Mouse (Mus musculus) MEL (cell line): ENCODE measurements around the gene Snx15. TPM values are rescaled to one million over a fixed set of nuclear protein-coding genes. Genes with fewer than 3 reads are reported as not detected.
"Not testable (repeated sequence)": the region's sequence is repeated elsewhere in the genome, so short reads cannot be mapped to it uniquely, and the experiment has no call there.

ENCODE experiments used
- DNase-seq: peaks from one replicate; pipeline ENCODE4 v3.0.0; 2011; ENCODE audit warnings: low read depth, low spot score
- H3K27ac ChIP-seq: 2 replicates; pipeline ENCODE4 v1.5.1; 2012; ENCODE audit warnings: low read depth, mild to moderate bottlenecking, control low read depth, low read length, moderate library complexity; ENCODE audit not compliant: control insufficient read depth
- H3K27me3 ChIP-seq, 2 experiments: fragments of 150-350 bp in 1 of 2; sonication (generic) in 1 of 2; 2 replicates each; pipeline ENCODE4 v1.6.1; 2012; ENCODE audit warnings: low read length in 2 of 2, mild to moderate bottlenecking in 2 of 2, improper control_type of control experiment in 1 of 2, moderate library complexity in 1 of 2; ENCODE audit not compliant: insufficient read depth in 2 of 2, control insufficient read depth in 1 of 2
- H3K36me3 ChIP-seq, 2 experiments: 2 replicates each; pipeline ENCODE4 v1.6.1; 2012 to 2014; ENCODE audit warnings: low read length in 2 of 2, improper control_type of control experiment in 1 of 2, inconsistent platforms in 1 of 2, mild to moderate bottlenecking in 1 of 2; ENCODE audit not compliant: insufficient read depth in 2 of 2, control insufficient read depth in 1 of 2
- H3K4me1 ChIP-seq, 2 experiments: fragments of 150-350 bp in 1 of 2; sonication (generic) in 1 of 2; 2 replicates each; pipeline ENCODE4 v1.6.1; 2012; ENCODE audit warnings: low read length in 2 of 2, improper control_type of control experiment in 1 of 2, mild to moderate bottlenecking in 1 of 2; ENCODE audit not compliant: insufficient read depth in 2 of 2, control insufficient read depth in 1 of 2
- H3K4me3 ChIP-seq, 2 experiments: fragments of 150-350 bp in 1 of 2; sonication (generic) in 1 of 2; 2 replicates each; pipeline ENCODE4 v1.5.1; 2012; ENCODE audit warnings: low read depth in 2 of 2, low read length in 2 of 2, mild to moderate bottlenecking in 2 of 2, moderate library complexity in 2 of 2, control low read depth in 1 of 2, improper control_type of control experiment in 1 of 2; ENCODE audit not compliant: control insufficient read depth in 1 of 2, insufficient read depth in 1 of 2
- H3K79me2 ChIP-seq: 2 replicates; pipeline ENCODE4 v1.6.1; 2012; ENCODE audit warnings: mild to moderate bottlenecking, low read length, moderate library complexity; ENCODE audit not compliant: control insufficient read depth, poor library complexity, insufficient read depth
- H3K9ac ChIP-seq: 2 replicates; pipeline ENCODE4 v1.6.1; 2012; ENCODE audit warnings: low read depth, mild to moderate bottlenecking, control low read depth, low read length, moderate library complexity; ENCODE audit not compliant: control insufficient read depth, poor library complexity, severe bottlenecking
- H3K9me3 ChIP-seq: fragments of 150-350 bp; sonication (generic); replicated peaks from 2 replicates; pipeline ENCODE4 v1.6.1; 2012; ENCODE audit warnings: mild to moderate bottlenecking, low read length, improper control_type of control experiment, moderate library complexity; ENCODE audit not compliant: insufficient read depth
- BHLHE40 ChIP-seq: IDR thresholded peaks from 2 replicates; pipeline ENCODE4 v1.6.1; 2012; ENCODE audit warnings: low read depth, mild to moderate bottlenecking, inconsistent platforms, low read length, improper control_type of control experiment, borderline replicate concordance
- ELF1 ChIP-seq: IDR thresholded peaks from 2 replicates; pipeline ENCODE4 v1.6.1; 2014; ENCODE audit warnings: low read depth, mild to moderate bottlenecking, inconsistent platforms, low read length, improper control_type of control experiment, moderate library complexity
- EP300 ChIP-seq, 2 experiments: IDR thresholded peaks; 2 replicates each; pipeline ENCODE4 v1.6.1; 2011; ENCODE audit warnings: improper control_type of control experiment in 2 of 2, low read length in 2 of 2, low read depth in 1 of 2, mild to moderate bottlenecking in 1 of 2
- GABPA ChIP-seq: IDR thresholded peaks from 2 replicates; pipeline ENCODE4 v1.6.1; 2012; ENCODE audit warnings: low read depth, mild to moderate bottlenecking, inconsistent platforms, low read length, improper control_type of control experiment, moderate library complexity
- GATA1 ChIP-seq: IDR thresholded peaks from 2 replicates; pipeline ENCODE4 v1.6.1; 2011; ENCODE audit warnings: low read depth, low read length, improper control_type of control experiment
- HCFC1 ChIP-seq: IDR thresholded peaks from 2 replicates; pipeline ENCODE4 v1.6.1; 2012; ENCODE audit warnings: low read depth, mild to moderate bottlenecking, inconsistent platforms, low read length, improper control_type of control experiment, moderate library complexity
- KAT2A ChIP-seq: conservative IDR thresholded peaks from 2 replicates; pipeline ENCODE4 v1.6.1; 2012; ENCODE audit warnings: low read depth, low read length, improper control_type of control experiment, inconsistent platforms
- MXI1 ChIP-seq: IDR thresholded peaks from 2 replicates; pipeline ENCODE4 v1.6.1; 2011; ENCODE audit warnings: mild to moderate bottlenecking, low read depth, low read length, improper control_type of control experiment
- MYB ChIP-seq: IDR thresholded peaks from 2 replicates; pipeline ENCODE4 v1.6.1; 2011; ENCODE audit warnings: mild to moderate bottlenecking, low read depth, low read length, improper control_type of control experiment
- MYC ChIP-seq: IDR thresholded peaks from 2 replicates; pipeline ENCODE4 v1.6.1; 2011; ENCODE audit warnings: low read depth, mild to moderate bottlenecking, low read length, improper control_type of control experiment, moderate library complexity
- NRF1 ChIP-seq: IDR thresholded peaks from 2 replicates; pipeline ENCODE4 v1.6.1; 2014; ENCODE audit warnings: low read depth, mild to moderate bottlenecking, inconsistent platforms, low read length, improper control_type of control experiment, moderate library complexity; ENCODE audit not compliant: poor library complexity, insufficient read depth, severe bottlenecking
- RCOR1 ChIP-seq: IDR thresholded peaks from 2 replicates; pipeline ENCODE4 v1.6.1; 2012; ENCODE audit warnings: low read depth, mild to moderate bottlenecking, inconsistent platforms, low read length, improper control_type of control experiment
- TAL1 ChIP-seq: IDR thresholded peaks from 2 replicates; pipeline ENCODE4 v1.6.1; 2012; ENCODE audit warnings: mild to moderate bottlenecking, inconsistent platforms, low read length, moderate library complexity, mixed read lengths
- TBP ChIP-seq: IDR thresholded peaks from 2 replicates; pipeline ENCODE4 v1.8.0; 2011; ENCODE audit warnings: low read depth, low read length, improper control_type of control experiment
- USF2 ChIP-seq, 2 experiments: IDR thresholded peaks; 2 replicates each; pipeline ENCODE4 v1.6.1; 2011 to 2012; ENCODE audit warnings: improper control_type of control experiment in 2 of 2, low read length in 2 of 2, borderline replicate concordance in 1 of 2, inconsistent platforms in 1 of 2, low read depth in 1 of 2, mild to moderate bottlenecking in 1 of 2; ENCODE audit not compliant: insufficient read depth in 1 of 2
- ZMIZ1 ChIP-seq: IDR thresholded peaks from 2 replicates; pipeline ENCODE4 v1.6.1; 2012; ENCODE audit warnings: low read depth, mild to moderate bottlenecking, inconsistent platforms, low read length, improper control_type of control experiment, moderate library complexity
- ZNF384 ChIP-seq: IDR thresholded peaks from 2 replicates; pipeline ENCODE4 v1.6.1; 2012; ENCODE audit warnings: low read depth, mild to moderate bottlenecking, inconsistent platforms, low read length, improper control_type of control experiment
- polyA plus RNA-seq, 2 experiments: library from polyadenylated mRNA; stranded (reverse) in 1 of 2; unstranded in 1 of 2; fragments of >175 nt in 1 of 2; fragments of >200 nt in 1 of 2; gene quantifications; 2 replicates each; pipeline versions ENCODE4 v1.2.1 to v1.2.4; 2012; ENCODE audit warnings: low replicate concordance in 2 of 2, low read depth in 1 of 2; ENCODE audit not compliant: insufficient read length in 2 of 2, insufficient read depth in 1 of 2, missing spikeins in 1 of 2
- total RNA-seq: library from RNA; depleted of rRNA; stranded (reverse); fragments of 300-350 nt; gene quantifications from 2 replicates; pipeline ENCODE4 v1.2.3, GENCODE M21; 2012

Gene Snx15
- total and polyA plus RNA-seq, 3 experiments: 20.4 to 35.3 TPM; not detected in 1

DNA sequence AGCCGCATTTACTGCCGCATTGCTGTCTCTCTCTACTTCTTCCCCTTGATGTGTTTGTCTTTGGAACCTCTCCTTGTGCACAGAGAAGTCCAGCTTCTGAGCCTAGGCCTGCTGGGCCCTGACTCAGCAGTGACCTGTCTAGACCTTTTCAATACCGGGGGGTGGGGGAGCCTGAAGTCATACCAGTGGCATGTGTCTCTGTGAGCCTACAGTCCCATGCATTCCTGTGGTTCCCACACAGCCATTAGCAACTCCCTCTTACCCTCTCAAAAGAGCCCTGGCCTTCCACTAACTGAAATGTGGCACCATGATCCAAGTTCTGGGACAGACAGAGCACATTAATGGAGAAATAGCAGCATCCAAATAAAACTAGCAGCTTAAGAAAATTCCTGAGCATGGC lies 8.3 kb upstream of the Snx15 start:
- no peaks in the 10 kb centered on the region for H3K9me3 ChIP-seq
- H3K4me1 ChIP-seq: peaks cover 6 to 33% of the 10 kb centered on the region in 2 experiments; a peak in 3 of 4 replicates
- DNase-seq: no peak
- H3K27me3 ChIP-seq: no peaks in the 10 kb centered on the region
- H3K4me3 ChIP-seq: no peak overlapping the region
- peaks cover 2 to 11% of the 10 kb centered on the region in 2 experiments; a peak in 2 of 4 replicates for H3K36me3 ChIP-seq
- H3K27ac ChIP-seq: no peak overlapping the region
- H3K9ac ChIP-seq: no peak overlapping the region
- H3K79me2 ChIP-seq: peaks cover 5% of the 10 kb centered on the region; the same call in 1 of the 2 replicates
- TF ChIP-seq USF2 (IDR thresholded peaks at IDR 0.05; ENCODE audit: borderline replicate concordance in 1 of 2, insufficient read depth in 1 of 2, low read depth in 1 of 2, low read length in 2 of 2) (no peak), ELF1 (no peak), EP300 (IDR thresholded peaks at IDR 0.05; ENCODE audit: low read depth in 1 of 2, low read length in 2 of 2) (no peak), MYC (no peak), GATA1 (no peak), RCOR1 (no peak), KAT2A (no peak), MYB (no peak), TAL1 (no peak), NRF1 (no peak), BHLHE40 (no peak), ZMIZ1 (no peak), TBP (no peak), MXI1 (no peak), ZNF384 (no peak), GABPA (no peak), HCFC1 (no peak)

DNA sequence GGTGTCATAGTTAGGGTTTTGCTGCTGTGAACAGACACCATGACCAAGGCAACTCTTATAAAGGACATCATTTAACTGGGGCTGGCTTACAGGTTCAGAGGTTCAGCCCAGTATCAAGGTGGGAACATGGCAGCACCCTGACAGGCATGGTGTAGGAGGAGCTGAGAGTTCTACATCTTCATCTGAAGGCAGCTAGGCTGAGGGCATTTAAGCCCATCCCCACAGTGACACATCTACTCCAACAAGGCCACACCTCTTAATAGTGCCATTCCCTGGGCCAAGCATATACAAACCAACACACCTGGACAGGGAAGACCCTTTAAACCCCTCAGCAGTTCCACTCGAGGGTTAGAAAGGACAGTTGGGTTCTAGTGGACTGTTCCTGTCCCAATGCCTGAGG lies 5.1 kb upstream of the Snx15 start:
- peaks cover 6 to 46% of the 10 kb centered on the region in 2 experiments; a peak in 3 of 4 replicates for H3K4me1 ChIP-seq
- H3K9ac ChIP-seq, H3K4me3 ChIP-seq, DNase-seq, H3K79me2 ChIP-seq, H3K27ac ChIP-seq, H3K27me3 ChIP-seq, H3K9me3 ChIP-seq: not testable (repeated sequence)
- H3K36me3 ChIP-seq: peaks cover 2 to 18% of the 10 kb centered on the region in 2 experiments; a peak in 2 of 4 replicates
